Mouse (Mus musculus) embryonic facial prominence, embryonic 15.5 days (tissue): Measurements from ENCODE around the gene Pde4dip. TPM values are rescaled to one million over a fixed set of nuclear protein-coding genes. Genes with fewer than 3 reads are reported as not detected.

Experiments
- ATAC-seq: fragments of 200-750 bp; cut with Nextera tagmentation; 2 replicates; pipeline ENCODE4 v1.8.0; 2017; ENCODE audit warnings: low read depth, moderate TSS enrichment; ENCODE audit not compliant: insufficient number of reproducible peaks, low FRiP score, low TSS enrichment
- H3K27ac ChIP-seq: fragments of 300-500 bp; sonication (generic); replicated peaks from 2 replicates; pipeline ENCODE4 v1.5.1; 2015; ENCODE audit warnings: mild to moderate bottlenecking, inconsistent platforms
- H3K27me3 ChIP-seq: fragments of 300-500 bp; sonication (generic); 2 replicates; pipeline ENCODE4 v1.6.1; 2015; ENCODE audit warnings: inconsistent platforms
- H3K36me3 ChIP-seq: fragments of 300-500 bp; sonication (generic); 2 replicates; pipeline ENCODE4 v1.6.1; 2015; ENCODE audit warnings: mild to moderate bottlenecking, inconsistent platforms
- H3K4me1 ChIP-seq: fragments of 300-500 bp; sonication (generic); 2 replicates; pipeline ENCODE4 v1.6.1; 2015; ENCODE audit warnings: inconsistent platforms
- H3K4me2 ChIP-seq: fragments of 300-500 bp; sonication (generic); replicated peaks from 2 replicates; pipeline ENCODE4 v1.6.1; 2015; ENCODE audit warnings: mild to moderate bottlenecking, inconsistent platforms
- H3K4me3 ChIP-seq: fragments of 300-500 bp; sonication (generic); replicated peaks from 2 replicates; pipeline ENCODE4 v1.5.1; 2015; ENCODE audit warnings: mild to moderate bottlenecking, inconsistent platforms
- H3K9ac ChIP-seq: fragments of 300-500 bp; sonication (generic); 2 replicates; pipeline ENCODE4 v1.6.1; 2015; ENCODE audit warnings: inconsistent platforms
- H3K9me3 ChIP-seq: fragments of 300-500 bp; sonication (generic); replicated peaks from 2 replicates; pipeline ENCODE4 v1.6.1; 2016; ENCODE audit warnings: inconsistent platforms
- WGBS: fragments of 180-500 bp; shearing (Covaris S2); methylation state at CpG from one replicate; pipeline ENCODE4 v1.1.7; 2015; 5-methylcytosine and 5-hydroxymethylcytosine counted together
- polyA plus RNA-seq: library from polyadenylated mRNA; unstranded; fragments of >200 nt; fragmentation: Nextera tagmentation; extraction: Ambion mirVana; gene quantifications from 2 replicates; pipeline ENCODE4 v1.2.1, GENCODE M21; 2015

Pde4dip gene
- polyA plus RNA-seq, 1 experiment from 2014 or later = 29.6 TPM

DNA sequence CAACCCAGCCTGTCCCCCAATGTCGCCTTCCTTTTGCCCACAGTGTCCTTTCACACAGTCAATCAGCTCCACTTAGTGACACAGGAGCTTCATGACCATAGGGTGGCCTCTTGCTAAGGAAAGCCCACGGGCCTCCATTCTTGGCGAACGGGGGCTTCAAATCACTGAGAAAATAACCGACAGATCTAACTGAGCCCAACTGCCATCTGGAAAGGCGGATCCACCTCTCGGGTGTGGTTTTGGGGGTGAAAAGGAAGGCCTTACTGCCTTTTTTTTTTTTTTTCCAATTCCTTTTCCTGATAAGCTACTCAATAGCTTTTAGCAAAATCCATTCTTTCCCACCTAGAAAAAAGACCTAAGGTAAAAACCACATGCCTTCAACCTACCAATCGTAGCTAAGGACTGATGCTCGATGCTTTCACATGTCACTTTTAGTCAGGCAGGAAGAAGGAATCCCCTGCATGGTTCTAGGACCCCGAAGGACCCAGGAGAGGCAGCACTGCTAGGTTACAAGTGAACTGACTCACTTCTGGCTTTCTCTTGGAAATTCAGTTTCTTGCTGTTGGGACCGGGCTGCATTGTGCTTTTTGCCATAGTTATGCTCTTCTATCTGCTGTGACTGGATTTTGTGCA lies 185.9 kb downstream of the Pde4dip start:
- H3K27me3 ChIP-seq = no peaks in the 10 kb centered on the region
- no peak overlapping the region for H3K9ac ChIP-seq
- 90% methylated on average over 11 of the region's 11 CpGs for WGBS
- no peak overlapping the region for H3K4me3 ChIP-seq
- no peak for ATAC-seq
- H3K4me2 ChIP-seq = no peak overlapping the region
- no peak overlapping the region for H3K27ac ChIP-seq
- no peaks in the 10 kb centered on the region for H3K4me1 ChIP-seq
- H3K9me3 ChIP-seq = no peaks in the 10 kb centered on the region
- no peaks in the 10 kb centered on the region for H3K36me3 ChIP-seq

DNA sequence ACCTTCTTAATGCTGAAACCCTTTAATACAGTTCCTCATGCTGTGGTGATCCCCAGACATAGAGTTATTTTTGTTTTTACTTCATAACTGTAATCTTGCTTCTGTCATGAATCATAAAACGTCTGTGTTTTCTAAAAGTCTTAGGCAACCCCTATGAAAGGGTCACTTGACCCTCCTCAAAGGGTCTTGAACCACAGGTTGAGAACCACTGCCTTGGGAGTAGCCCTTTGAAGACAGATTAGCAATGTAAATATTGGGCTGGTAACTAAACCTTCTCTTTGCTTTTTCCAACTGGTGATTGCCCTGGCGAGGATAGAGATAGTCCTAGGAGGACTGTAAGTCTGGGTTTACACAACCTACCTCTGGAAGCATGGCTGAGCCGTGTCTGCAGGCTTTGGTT lies 187.3 kb downstream of the Pde4dip start:
- WGBS = 58% methylated on average over 3 of the region's 3 CpGs
- Histone ChIP-seq H3K9me3 (no peaks in the 10 kb centered on the region), H3K9ac (no peak overlapping the region), H3K4me3 (no peak overlapping the region), H3K27me3 (no peaks in the 10 kb centered on the region), H3K4me2 (no peak overlapping the region), H3K4me1 (no peaks in the 10 kb centered on the region), H3K36me3 (no peaks in the 10 kb centered on the region), H3K27ac (no peak overlapping the region)
- no peak for ATAC-seq

DNA sequence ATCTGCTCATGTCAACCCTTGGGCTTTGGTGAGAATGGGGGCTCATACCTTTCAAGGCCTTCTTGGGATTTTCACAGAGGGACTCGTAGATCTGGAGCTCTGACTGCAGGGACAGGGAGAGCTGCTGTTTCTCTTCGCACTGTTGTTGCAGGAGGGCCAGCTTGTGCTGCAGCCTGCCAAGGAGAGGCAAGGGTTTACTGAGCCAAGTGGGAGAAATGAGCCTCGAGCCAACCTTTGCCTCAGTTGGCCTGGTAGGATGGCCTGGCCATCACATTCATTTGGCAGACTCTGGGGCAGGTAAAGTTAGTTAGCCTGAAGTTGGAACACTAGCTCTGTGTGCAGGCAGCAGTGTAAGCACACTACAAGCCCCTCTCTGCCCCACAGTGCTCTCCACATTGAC lies 189.4 kb downstream of the Pde4dip start:
- no peaks in the 10 kb centered on the region for H3K4me1 ChIP-seq
- no peaks in the 10 kb centered on the region for H3K36me3 ChIP-seq
- no peak overlapping the region for H3K4me2 ChIP-seq
- WGBS = 68% methylated on average over 3 of the region's 3 CpGs
- H3K9ac ChIP-seq = no peak overlapping the region
- ATAC-seq = no peak
- no peaks in the 10 kb centered on the region for H3K27me3 ChIP-seq
- H3K9me3 ChIP-seq = no peaks in the 10 kb centered on the region
- no peak overlapping the region for H3K27ac ChIP-seq
- H3K4me3 ChIP-seq = no peak overlapping the region

DNA sequence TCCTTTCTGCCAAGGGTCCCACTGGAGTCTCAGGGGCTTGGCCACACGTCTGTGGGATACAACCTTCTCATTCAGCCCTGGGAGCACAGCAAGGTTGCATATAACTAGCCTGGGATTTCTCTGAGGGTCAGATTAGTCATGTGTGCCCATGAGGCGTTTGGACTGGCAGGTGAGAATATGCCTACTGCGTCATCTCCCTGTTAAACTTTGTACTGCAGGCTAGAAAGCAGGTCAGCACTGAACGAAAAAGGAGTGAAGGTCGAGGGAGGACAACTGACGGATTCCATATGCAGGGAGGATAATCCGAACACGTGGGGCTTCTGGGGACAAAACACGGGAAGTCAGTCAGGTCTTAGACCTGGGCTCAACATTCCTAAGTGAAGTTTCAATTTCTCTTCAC lies 191.2 kb downstream of the Pde4dip start:
- Histone ChIP-seq H3K4me1 (no peaks in the 10 kb centered on the region), H3K27ac (no peak overlapping the region), H3K27me3 (no peaks in the 10 kb centered on the region), H3K4me3 (no peak overlapping the region), H3K9ac (no peak overlapping the region), H3K9me3 (no peaks in the 10 kb centered on the region), H3K36me3 (no peaks in the 10 kb centered on the region), H3K4me2 (no peak overlapping the region)
- ATAC-seq = no peak
- WGBS = 47% methylated on average over 9 of the region's 9 CpGs

DNA sequence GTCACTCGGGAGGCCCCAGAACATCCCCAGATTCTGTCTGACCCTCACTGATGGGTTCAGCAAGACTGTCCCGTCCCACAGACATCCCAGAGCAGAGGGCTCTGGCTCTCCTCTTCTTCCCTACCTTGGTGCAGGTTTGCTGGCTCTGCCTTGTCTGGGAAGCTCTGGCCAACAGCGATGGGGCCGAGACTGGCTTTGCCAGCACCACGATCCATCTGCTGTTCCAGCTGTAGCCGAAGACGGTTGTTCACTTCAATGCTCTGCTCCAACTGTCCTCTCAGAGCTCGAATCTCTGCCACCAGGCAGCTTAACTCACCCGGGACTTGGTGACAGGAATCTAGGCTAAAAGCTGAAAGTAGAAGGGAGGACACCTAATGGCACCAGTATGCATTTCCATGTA lies 191.6 kb downstream of the Pde4dip start:
- ATAC-seq = no peak
- Histone ChIP-seq H3K4me1 (no peaks in the 10 kb centered on the region), H3K27me3 (no peaks in the 10 kb centered on the region), H3K9me3 (no peaks in the 10 kb centered on the region), H3K36me3 (no peaks in the 10 kb centered on the region), H3K4me2 (no peak overlapping the region), H3K9ac (no peak overlapping the region), H3K27ac (no peak overlapping the region), H3K4me3 (no peak overlapping the region)
- WGBS = 77% methylated on average over 9 of the region's 9 CpGs

DNA sequence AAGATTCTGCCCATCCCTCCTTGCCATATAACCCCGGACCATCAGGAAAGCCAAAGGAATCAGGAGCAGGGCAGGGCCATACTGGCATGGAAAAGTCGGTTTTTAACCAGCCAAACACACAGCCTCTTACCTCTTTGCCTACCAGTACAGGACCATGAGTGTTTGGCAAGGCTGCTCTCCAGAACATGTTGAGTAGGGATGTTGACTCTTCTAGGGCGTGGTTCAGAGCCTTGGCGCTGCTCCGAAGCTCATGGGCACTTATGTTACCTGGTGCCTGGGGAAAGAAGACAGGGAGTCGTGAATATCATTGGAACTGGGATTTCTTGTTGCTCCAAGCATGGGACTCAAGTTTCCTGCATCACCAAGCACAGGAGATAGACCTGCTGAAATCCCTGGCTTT lies 194.7 kb downstream of the Pde4dip start:
- WGBS = 84% methylated on average over 6 of the region's 6 CpGs
- no peaks in the 10 kb centered on the region for H3K9me3 ChIP-seq
- no peaks in the 10 kb centered on the region for H3K4me1 ChIP-seq
- ATAC-seq = no peak
- H3K4me2 ChIP-seq = no peak overlapping the region
- no peaks in the 10 kb centered on the region for H3K36me3 ChIP-seq
- no peak overlapping the region for H3K27ac ChIP-seq
- H3K4me3 ChIP-seq = no peak overlapping the region
- H3K9ac ChIP-seq = no peak overlapping the region
- no peaks in the 10 kb centered on the region for H3K27me3 ChIP-seq

DNA sequence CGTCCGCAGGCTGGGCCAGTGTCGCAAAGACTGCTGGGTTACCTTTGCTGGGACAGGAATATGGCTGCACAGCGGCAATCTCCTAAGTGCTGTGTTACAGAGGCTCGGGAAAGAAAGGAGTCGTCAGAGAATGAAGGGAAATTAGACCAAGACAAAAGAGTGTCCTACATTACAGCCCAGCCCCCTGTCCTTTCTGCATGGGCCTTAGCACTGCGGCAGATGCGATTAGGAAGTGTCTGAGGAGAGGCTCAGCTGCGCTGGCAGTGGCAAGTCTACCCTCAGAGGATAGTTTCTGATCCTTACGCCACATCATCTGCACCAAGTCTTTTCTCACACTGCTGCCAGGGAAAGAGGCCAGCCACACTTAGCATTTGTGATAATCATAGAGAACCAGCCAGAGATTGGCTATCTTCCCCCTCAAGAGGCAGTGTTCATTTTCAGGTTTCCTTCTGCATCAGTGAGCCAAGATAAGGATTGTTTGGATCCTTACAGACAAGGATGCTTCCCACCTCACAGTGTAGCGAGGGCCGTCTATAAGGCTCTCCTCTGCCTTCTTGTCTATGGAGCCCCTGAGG lies 197.0 kb downstream of the Pde4dip start:
- H3K36me3 ChIP-seq = no peaks in the 10 kb centered on the region
- WGBS = 64% methylated on average over 12 of the region's 12 CpGs
- no peaks in the 10 kb centered on the region for H3K9me3 ChIP-seq
- H3K27me3 ChIP-seq = no peaks in the 10 kb centered on the region
- no peaks in the 10 kb centered on the region for H3K4me1 ChIP-seq
- H3K4me3 ChIP-seq = no peak overlapping the region
- no peak for ATAC-seq
- H3K27ac ChIP-seq = no peak overlapping the region
- H3K4me2 ChIP-seq = no peak overlapping the region
- H3K9ac ChIP-seq = no peak overlapping the region

DNA sequence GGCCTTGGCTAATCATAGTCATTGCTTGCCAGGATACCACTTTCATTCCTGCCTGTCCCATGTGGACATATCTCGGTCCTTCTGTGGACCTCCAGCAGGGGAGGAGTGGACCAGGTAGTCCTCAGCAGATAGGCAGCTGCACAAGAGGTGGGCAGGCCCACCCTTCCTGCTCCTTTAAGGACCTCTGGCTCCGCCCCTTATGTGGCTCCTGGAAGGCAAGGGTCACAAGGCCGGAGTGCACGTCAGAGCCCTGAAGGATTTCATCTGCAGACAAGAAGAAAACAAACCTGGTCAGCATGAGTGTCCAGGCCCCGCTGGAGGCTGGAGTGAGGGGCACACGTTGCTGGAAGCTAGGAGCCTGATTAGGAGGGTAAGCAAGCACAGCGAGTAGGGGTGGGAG lies 197.9 kb downstream of the Pde4dip start:
- 0 out of 2 replicates have a peak, but pooled peaks have one; percentile 22 for ATAC-seq
- 53% methylated on average over 7 of the region's 7 CpGs for WGBS
- H3K27ac ChIP-seq = no peak overlapping the region

DNA sequence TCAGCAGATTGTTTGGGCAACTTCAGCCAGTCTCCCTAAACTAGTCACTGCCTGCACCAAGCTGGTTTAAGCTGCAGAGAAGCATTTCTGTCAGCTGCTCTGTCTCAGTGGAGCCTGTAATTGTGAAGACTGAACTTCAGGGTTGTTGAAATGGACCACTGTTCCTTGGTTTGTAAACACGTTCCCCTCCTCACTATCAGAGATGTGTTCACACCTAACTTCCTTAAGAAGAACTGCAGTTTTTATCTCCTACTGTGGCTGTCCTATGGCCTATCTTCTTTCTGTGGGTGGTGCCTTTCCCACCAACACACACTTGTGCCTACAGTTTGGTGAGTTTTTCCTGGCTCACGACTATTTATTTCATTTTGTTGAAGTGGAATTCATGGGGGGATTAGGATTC lies 199.2 kb downstream of the Pde4dip start:
- Histone ChIP-seq H3K27ac (no peak overlapping the region), H3K4me2 (no peak overlapping the region), H3K9ac (no peak overlapping the region), H3K27me3 (no peaks in the 10 kb centered on the region), H3K36me3 (no peaks in the 10 kb centered on the region), H3K9me3 (no peaks in the 10 kb centered on the region), H3K4me3 (no peak overlapping the region), H3K4me1 (no peaks in the 10 kb centered on the region)
- ATAC-seq = no peak
- WGBS = 68% methylated on average over 2 of the region's 2 CpGs

More for the DNA sequence above, 197.9 kb downstream of the Pde4dip start:
- H3K36me3 ChIP-seq = no peaks in the 10 kb centered on the region
- no peaks in the 10 kb centered on the region for H3K9me3 ChIP-seq
- H3K27me3 ChIP-seq = no peaks in the 10 kb centered on the region
- H3K4me2 ChIP-seq = no peak overlapping the region
- no peaks in the 10 kb centered on the region for H3K4me1 ChIP-seq
- no peak overlapping the region for H3K9ac ChIP-seq
- H3K4me3 ChIP-seq = no peak overlapping the region

DNA sequence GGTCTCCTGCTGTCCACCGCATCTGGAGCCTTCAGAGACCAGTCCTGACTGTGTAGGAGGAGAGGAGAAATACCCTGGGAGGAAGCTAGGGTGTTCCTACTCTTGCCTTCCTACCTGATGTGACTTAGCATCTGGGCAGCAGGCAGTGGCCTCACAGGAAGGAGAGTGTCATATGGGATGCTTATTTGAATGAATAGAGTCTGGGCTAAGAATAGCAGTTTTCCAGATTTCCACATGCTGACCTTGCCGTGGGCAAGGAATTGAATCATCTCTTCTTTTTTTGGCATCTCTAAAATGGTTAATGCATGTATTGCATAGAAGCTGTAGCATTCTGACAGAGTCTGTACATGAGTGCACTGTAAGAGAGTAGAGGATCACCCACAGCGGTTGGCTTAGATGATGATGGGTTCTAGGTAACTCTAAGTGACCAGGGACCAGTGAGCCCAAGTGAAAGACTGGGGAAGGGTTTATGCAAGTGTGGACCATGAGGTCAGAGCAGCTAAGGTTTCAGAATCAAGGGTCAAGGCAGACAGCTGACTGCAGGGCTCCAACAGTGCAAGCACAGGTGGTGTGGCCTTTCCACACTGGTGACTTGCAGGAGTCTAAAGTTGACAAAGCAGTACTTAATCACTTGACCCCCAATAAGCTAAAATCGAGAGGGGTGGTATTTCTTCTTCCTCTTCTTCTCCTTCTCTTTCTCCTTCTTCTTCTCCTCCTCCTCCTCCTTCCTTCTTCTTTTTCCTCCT lies 202.0 kb downstream of the Pde4dip start:
- 0 out of 2 replicates have a peak, but pooled peaks cover 7% of the 10 kb centered on the region for H3K27me3 ChIP-seq
- H3K27ac ChIP-seq = no peak overlapping the region
- no peak for ATAC-seq
- 73% methylated on average over 4 of the region's 4 CpGs for WGBS
- H3K4me2 ChIP-seq = no peak overlapping the region
- H3K36me3 ChIP-seq = no peaks in the 10 kb centered on the region
- H3K9ac ChIP-seq = no peak overlapping the region
- H3K9me3 ChIP-seq = no peaks in the 10 kb centered on the region
- H3K4me1 ChIP-seq = peaks cover 9% of the 10 kb centered on the region
- H3K4me3 ChIP-seq = no peak overlapping the region

DNA sequence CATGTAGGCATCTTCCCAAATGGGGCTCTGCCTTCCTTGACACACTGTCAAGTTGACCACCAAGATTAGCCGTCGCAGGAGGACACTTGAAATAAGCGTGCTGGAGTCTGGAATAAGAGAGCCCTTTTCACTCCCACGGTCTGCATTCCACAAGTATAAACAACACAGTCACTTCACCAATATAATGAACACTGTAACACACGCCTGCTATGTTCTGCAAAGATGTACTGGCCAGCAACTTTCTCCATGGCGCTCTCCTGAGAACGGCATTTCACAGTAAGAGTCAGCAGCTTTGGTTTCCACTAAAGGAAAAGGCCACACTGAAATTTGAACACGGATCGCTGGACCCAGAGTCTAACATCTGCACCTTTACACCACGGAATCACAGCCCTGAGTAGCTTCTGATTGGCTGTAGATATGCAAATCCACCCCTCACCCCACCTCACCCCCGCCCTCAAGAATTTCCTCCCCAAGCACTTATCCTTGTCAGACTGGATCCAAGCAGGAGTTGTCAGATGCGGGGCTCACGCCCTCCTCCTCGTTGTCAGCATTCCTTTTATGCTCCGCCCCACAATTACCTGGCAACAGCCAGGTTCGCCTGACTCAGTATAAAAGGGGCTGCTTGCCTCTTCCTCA lies 204.8 kb downstream of the Pde4dip start:
- ATAC-seq = peak; percentile 63
- H3K9me3 ChIP-seq = no peaks in the 10 kb centered on the region
- no peaks in the 10 kb centered on the region for H3K36me3 ChIP-seq
- no peak overlapping the region; the same call in 1 of the 2 replicates for H3K27ac ChIP-seq
- peak overlapping the region; percentile 16; the same call in 1 of the 2 replicates for H3K4me3 ChIP-seq
- H3K4me1 ChIP-seq = peaks cover 19% of the 10 kb centered on the region
- 11% methylated on average over 16 of the region's 16 CpGs for WGBS
- H3K4me2 ChIP-seq = peak overlapping the region; percentile 34
- no peak overlapping the region for H3K9ac ChIP-seq
- 0 out of 2 replicates have a peak, but pooled peaks cover 7% of the 10 kb centered on the region for H3K27me3 ChIP-seq
